In genomic region chr3:20057306-20058196, GRCm38 (mm10) we compare ENCODE assay signal across 8 mouse cellular contexts. TPM values are rescaled to one million over a fixed set of nuclear protein-coding genes. Genes with fewer than 3 reads are reported as not detected.
DNase-seq lines count a peak whose midpoint lies in the region; ATAC-seq lines count a peak whose summit lies in the region.

Hltf (plus strand) TSS chr3:20057811.

- no peaks in the 10 kb centered on the region for H3K27me3 ChIP-seq in hindbrain, embryonic 11.5 days (ENCODE audit: control insufficient read depth, insufficient read depth, low read length)

- peak within 1 kb of the TSS; percentile 45 for H3K4me2 ChIP-seq in hindbrain, embryonic 11.5 days (replicated peaks; ENCODE audit: low read depth, low read length)

- ATAC-seq in hindbrain, embryonic 11.5 days (ENCODE audit: low FRiP score), result peak; percentile 100

- peak within 1 kb of the TSS; percentile 66 for H3K9ac ChIP-seq in hindbrain, embryonic 11.5 days (ENCODE audit: low read depth, low read length)

- H3K9me3 ChIP-seq in hindbrain, embryonic 11.5 days (ENCODE audit: control insufficient read depth, low read length), result no peaks in the 10 kb centered on the region

- no peaks in the 10 kb centered on the region for H3K4me1 ChIP-seq in hindbrain, embryonic 11.5 days (replicated peaks; ENCODE audit: control insufficient read depth, insufficient read depth, low read length)

- peak within 1 kb of the TSS; percentile 69 for H3K4me3 ChIP-seq in hindbrain, embryonic 11.5 days (ENCODE audit: low read depth, low read length)

- H3K36me3 ChIP-seq in hindbrain, embryonic 11.5 days (ENCODE audit: control insufficient read depth, insufficient read depth, low read length), result 0 out of 2 replicates have a peak, but pooled peaks cover 3% of the 10 kb centered on the region

- under 1% methylated on average over 46 of the region's 54 CpGs for WGBS in hindbrain, embryonic 11.5 days

- H3K27ac ChIP-seq in hindbrain, embryonic 11.5 days (ENCODE audit: low read depth, low read length), result peak within 1 kb of the TSS; percentile 67

- DNase-seq in Muller cell, postnatal 12 days (ENCODE audit: inconsistent ontology term), result peak; percentile 97
- DNase-seq in cerebellum, adult 9-11 months, result peak; percentile 96
- peak; percentile 91 to 96 for DNase-seq in frontal cortex, adult 2 months (ENCODE audit: extremely low spot score in 1 of 2, low spot score in 1 of 2)
- peak; percentile 91 for DNase-seq in hindbrain, embryonic 11.5 days (ENCODE audit: low spot score)
- peak; percentile 93 to 96 for DNase-seq in layer of hippocampus, postnatal 10 days (ENCODE audit: low spot score in 2 of 2)
- DNase-seq in lung, postnatal 10 days, result peak; percentile 96
- peak; percentile 91 for DNase-seq in ovary, postnatal 36 days (ENCODE audit: low spot score)
- DNase-seq in thymus, postnatal 25 days, result peak; percentile 96

RNA-seq across cellular contexts. Expression of gene Hltf, which starts in this region (rescaled TPM):
- 17.7 and 19.2 TPM in 2 replicates for polyA plus RNA-seq in frontal cortex, adult 2 months (2012; rRNA removed)
- polyA plus RNA-seq in hindbrain, embryonic 11.5 days (2014; fragmentation: Nextera tagmentation; extraction: Ambion mirVana), result 25.1 and 25.7 TPM in 2 replicates
- total RNA-seq in layer of hippocampus, postnatal 10 days (2021), result 10 to 100 TPM; 13.8 to 17.4 TPM

Comparison
In these comparisons a context has a peak if more than half of its experiments do, and no peak if none do; other contexts are left out.
1. Peak in every context shown above with its lines: DNase-seq, ATAC-seq, H3K4me3 ChIP-seq and H3K27ac ChIP-seq.